Mouse (Mus musculus) lung, adult 18-20 months (tissue): Measurements from ENCODE around the gene Lamtor1.

ENCODE experiments used
- DNase-seq, 2 experiments: peaks; one replicate each; pipeline ENCODE4 v3.0.0; 2022; ENCODE audit warnings: mixed read lengths in 2 of 2

Lamtor1 gene

DNA sequence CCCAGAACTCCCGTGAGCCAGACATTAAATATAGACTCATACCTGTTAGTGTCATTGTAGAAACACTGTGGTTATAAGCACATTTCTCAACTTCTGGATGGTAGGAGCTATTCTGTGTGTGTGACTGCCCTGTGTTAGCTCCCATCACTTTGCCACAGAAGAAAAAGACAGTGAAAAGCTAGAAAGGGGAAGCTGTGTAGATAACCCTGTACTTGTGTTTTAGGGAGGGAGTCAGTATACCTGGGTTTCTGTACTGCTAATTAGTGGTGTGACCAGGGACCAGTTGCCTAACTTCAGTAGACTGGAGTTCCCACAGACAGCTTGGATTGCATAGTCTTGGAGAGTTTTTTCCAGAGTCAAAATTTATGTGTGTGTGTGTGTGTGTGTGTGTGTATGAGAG is 50.8 kb downstream of the Lamtor1 start:
- no peak for DNase-seq

- no peak for DNase-seq
These were observed 51.2 kb downstream of the Lamtor1 start for GRCm38 (mm10) chr7:101956911-101957310.

DNA sequence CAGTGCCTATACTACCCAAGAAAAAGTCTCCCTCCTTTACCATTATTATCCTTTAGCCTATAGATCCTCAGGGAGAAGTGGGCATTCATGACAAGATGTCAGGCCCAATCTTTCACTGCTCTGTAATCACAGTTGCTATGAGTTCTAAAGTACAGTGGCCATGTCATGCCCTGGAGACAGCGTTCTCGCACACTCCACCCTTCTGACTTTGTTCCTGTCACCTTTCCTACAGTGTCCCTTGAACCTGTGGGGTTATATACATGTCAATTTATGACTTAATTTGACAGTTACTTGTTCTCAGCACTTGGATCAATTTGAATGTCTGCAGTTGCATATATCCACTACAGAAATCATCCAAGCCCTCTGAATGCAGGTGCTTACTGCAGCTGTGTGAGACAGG is 57.1 kb downstream of the Lamtor1 start:
- DNase-seq: no peak

DNA sequence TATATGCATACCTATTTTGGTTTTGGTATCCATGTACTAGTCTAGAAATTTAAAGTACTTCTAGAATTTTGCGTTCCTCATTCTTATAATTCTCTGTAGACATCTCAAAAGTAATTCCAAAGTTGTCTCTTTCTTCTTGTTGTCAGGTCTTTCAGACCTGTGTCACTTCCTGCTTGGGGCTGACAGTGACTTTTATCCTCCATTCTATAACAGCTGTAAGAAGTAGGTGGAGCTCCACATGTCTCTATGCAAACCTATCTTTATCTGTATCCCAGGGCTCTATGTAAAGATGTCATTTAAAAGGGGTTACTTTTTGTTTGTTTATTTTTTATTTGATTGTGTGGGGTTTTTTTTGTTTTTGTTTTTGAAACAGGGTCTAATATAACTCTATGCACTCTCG is 57.9 kb downstream of the Lamtor1 start:
- no peak for DNase-seq

GRCm38 (mm10) chr7:101964551-101964950 is 58.8 kb downstream of the Lamtor1 start:
- DNase-seq: no peak

DNA sequence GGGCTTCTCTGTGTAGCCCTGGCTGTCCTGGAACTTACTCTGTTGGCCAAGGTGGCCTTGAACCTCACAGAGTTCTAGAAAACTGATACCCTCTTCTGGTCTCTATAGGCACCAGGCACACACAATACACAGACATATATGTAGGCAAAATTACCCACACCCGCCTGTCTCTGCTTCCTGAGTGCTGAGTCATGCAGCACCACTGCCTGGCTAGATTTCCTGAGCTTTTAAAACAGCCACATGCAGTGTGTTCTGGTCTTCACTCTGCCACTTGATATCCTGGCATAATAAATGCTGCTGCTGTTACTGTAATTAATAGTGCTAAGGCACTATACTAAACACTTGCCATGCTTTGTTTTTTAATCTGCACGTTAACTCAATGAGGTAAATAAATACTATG is 59.9 kb downstream of the Lamtor1 start:
- DNase-seq: no peak

DNA sequence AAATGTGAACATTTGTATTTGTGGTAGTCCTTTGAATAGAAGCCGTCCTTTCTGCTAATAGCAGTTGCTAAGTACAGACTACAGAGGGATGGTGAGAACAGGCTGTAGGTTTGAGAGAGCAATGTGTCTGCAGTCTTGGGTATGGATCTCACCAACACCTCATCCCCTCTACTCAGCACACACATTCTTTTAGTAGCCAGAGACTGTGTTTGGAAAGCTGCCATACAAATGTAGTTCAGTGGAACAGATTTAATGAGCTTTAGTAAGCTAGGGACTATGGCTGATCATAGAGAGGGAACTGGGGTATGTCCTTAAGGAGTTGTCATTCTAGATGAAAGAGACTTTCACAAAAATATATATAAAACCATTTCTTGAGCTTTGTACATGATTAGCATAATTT is 61.6 kb downstream of the Lamtor1 start:
- no peak for DNase-seq

DNA sequence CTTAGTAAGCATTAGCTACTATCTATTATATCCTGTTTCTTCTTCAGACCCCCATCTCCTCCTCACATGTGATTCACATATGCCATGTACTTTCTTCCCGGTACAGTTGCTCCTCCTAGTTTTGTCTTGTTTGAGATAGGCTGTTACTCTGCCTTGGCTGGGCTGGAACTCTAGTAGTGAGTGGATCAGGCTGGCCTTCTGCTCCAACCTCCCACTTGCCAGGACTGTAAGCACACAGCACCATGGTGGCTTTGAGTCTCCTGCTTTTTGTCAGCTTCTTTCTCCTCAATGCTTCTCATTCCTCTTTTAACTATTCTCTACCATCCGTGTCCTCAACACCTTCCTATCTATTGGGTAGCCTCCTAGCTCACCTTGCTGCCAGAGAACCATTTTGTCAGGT is 63.0 kb downstream of the Lamtor1 start:
- DNase-seq: no peak

DNA sequence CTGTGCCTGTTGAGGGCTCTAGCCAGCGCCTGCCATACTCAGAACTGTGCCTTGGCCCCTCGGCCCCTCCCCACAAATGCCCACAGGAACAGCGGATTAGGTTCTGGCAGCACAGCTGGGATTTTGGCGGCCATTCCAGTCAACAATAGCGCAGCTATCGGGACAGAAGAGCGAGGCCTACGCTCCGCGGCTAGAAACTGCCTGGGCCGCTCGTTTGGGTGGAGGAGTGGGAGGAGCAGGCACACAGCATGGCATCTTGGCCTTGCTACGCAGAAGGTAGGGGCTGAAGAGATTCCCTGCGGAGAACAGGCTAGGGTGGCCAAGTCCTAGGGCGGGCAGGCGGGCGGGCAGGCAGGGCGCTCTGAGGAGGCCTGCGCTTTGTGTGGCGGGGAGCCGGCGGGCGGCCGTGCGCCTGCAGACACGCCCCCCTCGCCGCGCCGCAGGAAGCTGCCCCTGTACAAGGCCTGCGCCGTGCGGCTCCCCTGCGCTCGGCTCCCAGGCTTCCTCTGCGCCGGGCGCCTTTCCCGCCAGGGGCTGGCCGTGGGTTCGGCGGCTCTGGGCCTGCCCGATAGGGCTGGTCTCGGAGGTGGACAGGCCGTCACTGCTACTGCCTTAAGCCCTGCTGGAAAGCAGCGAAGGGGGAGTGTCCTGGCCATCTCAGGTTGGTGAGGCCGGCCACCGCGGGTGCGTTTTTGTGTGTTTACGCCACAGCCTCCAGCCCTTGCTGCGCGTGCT is 64.2 kb downstream of the Lamtor1 start:
- DNase-seq: peak; percentile 85

GRCm38 (mm10) chr7:101970429-101970775 is 64.7 kb downstream of the Lamtor1 start:
- peak; percentile 92 to 94 for DNase-seq

- DNase-seq: peak; percentile 86 to 90
These were observed 65.2 kb downstream of the Lamtor1 start for GRCm38 (mm10) chr7:101970821-101971461.

- DNase-seq: no peak
These were observed 66.0 kb downstream of the Lamtor1 start for GRCm38 (mm10) chr7:101971721-101972120.

DNA sequence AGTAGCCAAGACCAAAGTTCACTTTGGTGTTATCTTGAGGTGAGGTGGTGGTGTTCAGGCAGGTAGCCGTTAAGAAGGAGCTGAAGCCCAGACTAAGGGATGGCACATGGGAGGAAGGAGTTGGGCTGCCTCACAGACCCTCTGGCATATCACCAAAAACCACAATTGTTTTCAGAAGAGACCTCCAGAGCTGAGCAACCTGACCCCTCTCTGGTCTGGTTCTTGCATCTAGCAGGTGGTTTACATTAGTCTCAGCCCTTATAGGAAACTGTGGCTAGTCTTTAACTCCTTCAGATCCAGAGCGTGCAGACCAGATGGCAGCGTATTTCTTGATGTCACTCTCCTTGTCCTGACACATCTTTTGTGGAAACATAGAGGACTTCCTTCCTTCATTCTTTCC is 68.0 kb downstream of the Lamtor1 start:
- no peak for DNase-seq

DNA sequence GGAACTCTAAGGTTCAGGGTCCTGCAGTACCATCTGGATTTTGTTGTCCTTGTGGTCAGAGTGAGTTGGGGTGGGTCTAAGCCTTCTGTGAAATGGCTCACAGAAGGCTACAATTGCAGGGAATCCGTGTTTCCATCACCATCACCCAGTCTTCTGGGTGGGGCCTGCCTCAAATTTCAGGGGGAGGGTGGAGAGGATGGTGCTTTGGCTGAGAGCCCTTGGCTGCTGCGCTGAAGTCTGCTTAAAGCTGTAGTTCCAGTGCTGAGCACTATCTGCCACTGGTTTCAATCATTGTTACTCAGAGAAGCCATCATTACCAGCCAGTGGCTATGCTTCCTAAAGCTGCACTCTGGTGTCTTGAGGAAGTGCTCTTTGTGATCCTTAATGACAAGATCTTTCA is 68.8 kb downstream of the Lamtor1 start:
- peak; percentile 47 to 53 for DNase-seq
